Mouse (Mus musculus): Measurements from ENCODE around the gene Kat6b.

The Kat6b gene

DNA sequence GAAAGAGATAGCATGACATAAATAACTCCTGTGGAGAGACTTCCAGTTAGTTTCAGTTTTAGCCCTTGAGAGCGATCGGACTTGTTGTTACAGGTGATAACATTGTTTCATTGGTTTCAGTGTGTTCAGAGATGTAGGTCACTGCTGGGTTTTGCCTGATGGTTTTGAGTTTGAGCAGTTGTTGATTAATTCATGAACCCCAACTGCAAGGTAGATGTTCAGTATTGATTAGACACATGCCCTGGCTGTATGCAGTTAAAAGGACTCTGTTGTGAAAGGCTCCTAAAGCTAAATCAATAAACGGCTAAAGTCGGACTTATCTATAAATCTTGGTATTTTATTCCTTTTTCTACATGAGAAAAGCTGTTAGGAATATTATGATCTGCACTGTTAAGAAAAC is 109.0 kb downstream of the Kat6b start:
- in situ Hi-C loops (cut with MboI, MseI): no loop called here

GRCm38 (mm10) chr14:21592152-21592551 is 110.9 kb downstream of the Kat6b start:
- in situ Hi-C loops (cut with MboI, MseI): no loop called here

- in situ Hi-C loops (cut with MboI, MseI): no loop called here
Observed at GRCm38 (mm10) chr14:21592985-21593750, 111.9 kb downstream of the Kat6b start.

DNA sequence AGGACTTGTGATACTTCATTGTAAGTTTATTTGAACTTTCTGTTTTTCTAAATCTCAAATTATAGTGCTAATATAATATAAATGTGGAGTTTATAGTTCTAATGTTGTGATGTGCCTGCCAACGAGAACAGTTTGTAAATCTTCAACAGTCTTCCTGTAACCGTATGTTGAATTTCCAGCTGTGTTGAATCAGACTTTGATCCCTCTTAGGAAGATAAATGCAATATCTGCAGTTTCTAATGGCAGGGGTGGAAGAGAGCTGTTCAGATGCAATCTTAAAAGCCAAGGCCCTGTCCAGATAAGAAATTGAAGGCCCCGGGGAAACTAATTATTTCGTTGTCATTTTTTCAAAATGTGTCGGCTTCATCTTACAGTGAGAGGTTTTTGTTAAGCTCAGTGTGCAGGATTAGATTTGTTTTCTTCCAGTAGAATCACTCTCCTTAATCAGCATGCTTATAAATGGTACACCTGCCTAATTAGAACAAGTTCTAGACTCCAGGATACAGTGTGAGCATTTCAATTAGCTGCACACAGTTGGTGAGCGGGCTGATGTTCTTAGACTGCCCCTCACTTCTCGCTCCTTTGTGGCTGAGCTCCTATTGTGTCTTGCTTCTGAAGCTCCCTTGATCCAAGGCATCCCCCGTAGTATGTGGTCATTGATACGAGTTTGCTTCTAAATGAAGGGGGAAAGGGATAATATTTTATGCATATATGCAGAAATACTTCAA is 118.4 kb downstream of the Kat6b start:
- in situ Hi-C loops (cut with MboI, MseI): no loop called here

DNA sequence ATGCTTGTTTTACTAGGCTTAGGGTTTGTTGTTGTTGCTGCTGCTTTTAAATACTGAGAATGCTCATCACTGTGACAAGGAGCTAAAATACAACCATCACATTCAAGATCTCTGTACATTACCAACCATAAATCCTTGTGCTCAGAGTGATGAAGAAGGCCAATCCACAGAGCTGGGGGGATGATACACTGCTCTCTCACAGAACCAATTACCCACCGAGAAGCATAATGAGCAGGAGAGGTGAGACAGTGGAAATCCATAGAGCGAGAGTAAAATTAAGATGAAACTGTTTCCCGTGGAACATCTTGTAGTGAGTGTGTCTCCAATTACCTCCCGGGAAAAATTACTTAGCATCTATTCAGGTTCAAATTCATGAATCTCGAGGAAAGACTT is 118.9 kb downstream of the Kat6b start:
- in situ Hi-C loops (cut with MboI, MseI): no loop called here

DNA sequence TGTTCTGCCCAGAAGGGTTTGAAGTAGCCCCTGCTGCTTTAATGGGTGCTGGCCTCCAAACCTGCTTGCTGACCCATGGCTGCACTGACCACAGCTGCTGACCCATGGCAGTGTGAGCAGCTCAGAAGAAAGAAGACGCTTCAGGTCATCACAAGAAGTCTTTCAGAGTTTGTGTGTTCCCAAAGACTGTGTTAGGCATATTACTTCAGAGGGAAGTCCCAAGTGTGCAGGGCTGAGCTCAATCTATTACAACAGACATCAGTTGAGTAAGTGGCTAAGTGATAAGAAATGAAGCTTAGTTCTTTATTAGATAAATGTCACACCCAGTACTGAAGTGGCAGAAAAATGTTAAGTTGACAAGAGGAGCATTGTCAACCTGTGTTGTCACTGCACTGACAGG is 119.4 kb downstream of the Kat6b start:
- in situ Hi-C loops (cut with MboI, MseI): no loop called here

DNA sequence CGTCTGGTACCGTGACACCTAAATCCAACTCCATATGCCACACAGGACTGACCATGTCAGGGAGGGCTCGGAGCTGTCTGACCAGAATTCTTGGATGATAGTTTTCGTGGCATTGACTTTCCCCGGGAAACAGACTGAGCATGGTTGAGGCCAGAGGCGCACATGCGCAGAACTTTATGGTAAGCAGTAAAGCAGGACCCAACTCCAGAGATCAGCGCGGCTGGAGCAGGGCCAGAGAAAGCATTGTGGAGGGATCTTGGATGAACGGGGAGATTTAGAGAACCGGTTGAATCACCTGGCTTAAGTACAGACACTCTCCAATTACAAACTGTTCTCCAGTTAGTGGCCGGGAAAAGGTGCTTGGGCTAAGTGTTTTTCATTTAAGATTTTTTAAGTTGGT is 120.9 kb downstream of the Kat6b start:
- in situ Hi-C loops (cut with MboI, MseI): no loop called here

- in situ Hi-C loops (cut with MboI, MseI): no loop called here
Observed at GRCm38 (mm10) chr14:21602937-21603336, 121.7 kb downstream of the Kat6b start.

GRCm38 (mm10) chr14:21607686-21608085 is 126.5 kb downstream of the Kat6b start:
- in situ Hi-C loops (cut with MboI, MseI): no loop called here

- in situ Hi-C loops (cut with MboI, MseI): no loop called here
Observed at GRCm38 (mm10) chr14:21608886-21609285, 127.7 kb downstream of the Kat6b start.

GRCm38 (mm10) chr14:21610224-21610623 is 129.0 kb downstream of the Kat6b start:
- in situ Hi-C loops (cut with MboI, MseI): no loop called here

DNA sequence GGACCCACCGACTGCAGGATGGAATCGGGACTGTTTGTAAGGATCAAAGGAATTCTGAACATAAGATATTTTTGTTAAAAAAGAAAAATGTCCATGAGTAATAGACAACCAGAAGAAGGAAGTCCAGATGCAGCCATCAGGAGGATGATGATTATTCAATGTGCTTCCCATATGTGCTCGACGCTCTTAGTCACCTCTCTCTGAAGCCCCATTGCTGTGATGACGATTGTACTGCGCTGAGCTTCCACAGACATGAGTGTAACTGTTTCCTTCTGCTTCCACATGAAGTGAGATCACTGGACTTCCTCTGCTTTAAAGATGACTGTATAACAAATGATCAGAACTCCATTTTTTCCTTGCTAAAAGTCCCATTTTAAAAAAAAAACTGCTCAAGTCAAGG is 131.8 kb downstream of the Kat6b start:
- in situ Hi-C loops (cut with MboI, MseI): no loop called here

DNA sequence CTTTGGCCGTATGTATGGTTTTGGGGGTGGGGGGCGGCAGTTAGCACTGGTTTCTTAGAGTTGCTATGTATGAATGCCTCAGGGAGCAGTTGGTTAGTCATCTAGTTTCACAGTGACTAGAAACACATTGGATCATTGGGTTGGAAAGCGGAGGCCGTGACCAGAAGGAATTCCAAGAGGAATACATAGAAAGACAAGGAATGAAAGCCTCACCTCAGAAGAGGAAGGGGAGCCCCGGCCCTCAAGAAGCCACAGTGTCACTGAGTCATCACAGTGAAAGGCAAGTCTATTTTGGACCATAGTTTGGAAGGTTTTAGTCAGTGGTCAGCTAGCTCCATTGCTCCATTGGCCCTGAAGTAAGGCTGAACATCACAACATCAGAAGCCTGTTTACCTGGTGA is 132.9 kb downstream of the Kat6b start:
- in situ Hi-C loops (cut with MboI, MseI): no loop called here

DNA sequence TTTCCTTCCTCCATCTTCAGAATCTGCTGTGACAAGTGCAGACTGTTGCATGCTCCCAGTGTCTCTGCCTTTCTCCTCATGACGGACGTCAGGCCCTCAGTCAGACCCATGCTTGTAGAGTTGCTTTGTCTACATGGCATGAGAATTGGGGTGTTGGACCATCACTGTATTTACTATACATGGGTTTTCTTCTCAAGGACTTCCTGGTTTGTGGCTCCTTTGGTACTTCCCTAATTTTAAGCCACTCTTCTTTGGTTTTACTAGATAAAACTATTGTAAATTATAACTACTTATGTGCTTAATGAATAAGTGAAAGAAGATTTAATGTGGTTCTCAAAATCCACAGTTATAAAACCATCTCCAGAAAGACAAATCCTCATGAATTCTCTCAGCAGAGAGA is 134.6 kb downstream of the Kat6b start:
- in situ Hi-C loops (cut with MboI, MseI): no loop called here

- in situ Hi-C loops (cut with MboI, MseI): no loop called here
Observed at GRCm38 (mm10) chr14:21617221-21617980, 136.2 kb downstream of the Kat6b start.

GRCm38 (mm10) chr14:21619951-21620350 is 138.7 kb downstream of the Kat6b start:
- in situ Hi-C loops (cut with MboI, MseI): no loop called here

- in situ Hi-C loops (cut with MboI, MseI): no loop called here
Observed at GRCm38 (mm10) chr14:21625946-21626345, 144.7 kb downstream of the Kat6b start.

GRCm38 (mm10) chr14:21631665-21632200 is 150.5 kb downstream of the Kat6b start:
- in situ Hi-C loops (cut with MboI, MseI): no loop called here

DNA sequence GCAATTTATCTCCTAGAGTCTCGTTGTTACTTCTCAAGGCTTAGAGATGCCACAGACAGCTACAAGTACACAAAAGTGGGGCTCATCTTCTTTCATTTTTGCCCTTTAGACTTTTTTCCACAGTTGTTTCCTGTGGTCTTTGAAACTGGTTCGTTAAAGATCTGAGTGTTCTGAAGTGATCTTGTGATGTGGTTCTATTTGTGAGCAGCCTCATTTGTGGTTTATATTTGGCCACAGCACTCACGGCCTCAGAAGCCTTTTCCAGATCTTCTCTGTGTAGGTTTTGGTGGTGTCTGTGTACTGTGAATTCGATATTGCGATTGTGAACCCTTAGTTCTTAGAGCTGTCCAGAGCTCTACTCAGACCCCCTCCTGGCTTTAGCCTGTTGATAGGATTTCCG is 155.3 kb downstream of the Kat6b start:
- in situ Hi-C loops (cut with MboI, MseI): no loop called here

DNA sequence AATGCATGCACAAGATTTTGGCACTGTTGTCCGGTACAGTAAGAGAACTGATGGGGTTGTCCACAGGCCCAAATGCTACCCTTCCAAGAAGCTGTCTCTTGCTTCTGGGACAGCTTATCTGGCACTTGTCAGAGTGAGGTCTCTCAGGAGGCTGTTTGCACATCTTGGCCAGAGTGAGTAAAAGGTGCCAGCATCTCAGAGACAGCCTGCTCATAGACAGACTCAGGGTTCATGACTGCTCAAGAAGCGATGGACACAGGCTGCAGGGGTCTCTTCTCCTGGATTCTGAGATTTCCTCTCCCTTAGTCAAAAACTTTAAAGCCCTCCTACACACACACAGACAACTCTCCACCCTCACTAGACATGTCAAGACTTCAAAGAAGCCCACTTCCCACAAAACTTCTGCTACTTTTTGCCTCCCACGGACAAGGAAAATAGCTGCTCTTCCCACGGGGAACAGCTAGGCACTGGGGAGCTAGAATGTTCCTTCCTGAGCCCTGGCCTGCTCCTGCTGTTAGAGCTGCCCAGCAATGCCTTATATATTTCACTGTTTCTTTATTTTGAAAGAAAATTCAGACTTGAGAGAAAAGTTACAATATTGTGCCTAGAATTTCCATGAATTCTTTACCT is 159.7 kb downstream of the Kat6b start:
- in situ Hi-C loops (cut with MboI, MseI): no loop called here

GRCm38 (mm10) chr14:21653813-21654212 is 172.6 kb downstream of the Kat6b start:
- in situ Hi-C loops (cut with MboI, MseI): loop anchor here (25.0 kb wide), 1 partner anchor 517 kb away; no protein-coding TSS in a partner anchor

GRCm38 (mm10) chr14:21659155-21659554 is 177.9 kb downstream of the Kat6b start:
- in situ Hi-C loops (cut with MboI, MseI): loop anchor here (25.0 kb wide), 1 partner anchor 522 kb away; no protein-coding TSS in a partner anchor

All from T-helper 2 cell (primary cell).